Mouse (Mus musculus): ENCODE results near the gene Smim5.

DNA sequence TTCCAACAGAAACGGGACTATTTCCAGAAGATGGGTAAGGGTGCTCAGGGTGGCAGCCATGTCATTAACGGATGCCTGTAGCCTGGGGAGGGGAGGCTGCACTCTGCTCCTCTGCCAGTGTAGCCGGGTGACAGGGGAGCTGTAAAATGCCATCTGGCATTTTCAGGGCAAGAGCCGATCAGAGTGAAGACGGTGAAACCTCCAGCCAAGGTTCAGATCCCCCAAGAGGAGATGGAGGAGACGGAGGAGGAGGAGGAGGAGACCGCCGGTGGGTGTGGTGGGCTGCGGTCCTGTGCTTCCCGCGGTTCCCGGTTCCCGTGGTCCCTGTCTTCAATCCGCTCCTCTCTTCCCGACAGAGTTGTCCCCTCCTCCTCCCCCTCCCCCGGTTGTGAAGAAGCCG is 16.5 kb upstream of the Smim5 start:
- TF ChIP-seq GATA1 (IDR thresholded peaks at IDR 0.05; ENCODE audit: low read length) = no peak
- TF ChIP-seq TAL1 (IDR thresholded peaks at IDR 0.05; ENCODE audit: low read length) = no peak
